Mouse (Mus musculus) yolk sac, embryonic 10.5 days (tissue): ENCODE results near the gene Sorcs1.

Source experiments
- DNase-seq: peaks from one replicate; pipeline ENCODE4 v3.0.0-alpha.2; 2017; ENCODE audit warnings: low spot score

The Sorcs1 gene

GRCm38 (mm10) chr19:50558771-50559170, 119.7 kb downstream of the Sorcs1 start:
- no peak for DNase-seq

GRCm38 (mm10) chr19:50534031-50534430, 144.4 kb downstream of the Sorcs1 start:
- no peak for DNase-seq

GRCm38 (mm10) chr19:50527835-50528234, 150.6 kb downstream of the Sorcs1 start:
- no peak for DNase-seq

- no peak for DNase-seq
Measured at GRCm38 (mm10) chr19:50526094-50526493, 152.4 kb downstream of the Sorcs1 start.

- DNase-seq, result no peak
Measured at GRCm38 (mm10) chr19:50521943-50522342, 156.5 kb downstream of the Sorcs1 start.

GRCm38 (mm10) chr19:50515059-50515673, 163.3 kb downstream of the Sorcs1 start:
- DNase-seq, result no peak

GRCm38 (mm10) chr19:50514309-50514830, 164.1 kb downstream of the Sorcs1 start:
- DNase-seq, result no peak

- no peak for DNase-seq
Measured at GRCm38 (mm10) chr19:50502816-50503215, 175.6 kb downstream of the Sorcs1 start.

- DNase-seq, result no peak
Measured at GRCm38 (mm10) chr19:50491121-50491520, 187.3 kb downstream of the Sorcs1 start.

- no peak for DNase-seq
Measured at GRCm38 (mm10) chr19:50490721-50491120, 187.7 kb downstream of the Sorcs1 start.

- DNase-seq, result no peak
Measured at GRCm38 (mm10) chr19:50489786-50490185, 188.7 kb downstream of the Sorcs1 start.

- DNase-seq, result no peak
Measured at GRCm38 (mm10) chr19:50488421-50488820, 190.0 kb downstream of the Sorcs1 start.

GRCm38 (mm10) chr19:50487768-50488167, 190.7 kb downstream of the Sorcs1 start:
- no peak for DNase-seq

- no peak for DNase-seq
Measured at GRCm38 (mm10) chr19:50486345-50486744, 192.1 kb downstream of the Sorcs1 start.

- DNase-seq, result no peak
Measured at GRCm38 (mm10) chr19:50476774-50477173, 201.7 kb downstream of the Sorcs1 start.

GRCm38 (mm10) chr19:50468592-50468991, 209.9 kb downstream of the Sorcs1 start:
- DNase-seq, result no peak

GRCm38 (mm10) chr19:50464811-50465210, 213.6 kb downstream of the Sorcs1 start:
- no peak for DNase-seq

- no peak for DNase-seq
Measured at GRCm38 (mm10) chr19:50458581-50458980, 219.9 kb downstream of the Sorcs1 start.

- DNase-seq, result no peak
Measured at GRCm38 (mm10) chr19:50457275-50457892, 221.1 kb downstream of the Sorcs1 start.

GRCm38 (mm10) chr19:50441099-50441498, 237.3 kb downstream of the Sorcs1 start:
- DNase-seq, result no peak

GRCm38 (mm10) chr19:50440246-50440910, 238.1 kb downstream of the Sorcs1 start:
- DNase-seq, result no peak

GRCm38 (mm10) chr19:50439464-50439881, 239.0 kb downstream of the Sorcs1 start:
- DNase-seq, result no peak

- DNase-seq, result no peak
Measured at GRCm38 (mm10) chr19:50422928-50423327, 255.5 kb downstream of the Sorcs1 start.
